Mouse (Mus musculus) stomach, embryonic 15.5 days (tissue): Measurements from ENCODE around the gene Akr1d1. TPM values are rescaled to one million over a fixed set of nuclear protein-coding genes. Genes with fewer than 3 reads are reported as not detected.

Experiments used
- ATAC-seq: fragments of 200-750 bp; cut with Nextera tagmentation; 2 replicates; pipeline ENCODE4 v1.8.0; 2017; ENCODE audit warnings: low read depth, moderate number of reproducible peaks, moderate TSS enrichment; ENCODE audit not compliant: insufficient read depth, low FRiP score
- H3K27ac ChIP-seq: fragments of 300-500 bp; sonication (generic); 2 replicates; pipeline ENCODE4 v1.5.1; 2015; ENCODE audit warnings: mild to moderate bottlenecking, inconsistent platforms
- H3K27me3 ChIP-seq: fragments of 300-500 bp; sonication (generic); replicated peaks from 2 replicates; pipeline ENCODE4 v1.6.1; 2015; ENCODE audit warnings: inconsistent platforms
- H3K36me3 ChIP-seq: fragments of 300-500 bp; sonication (generic); 2 replicates; pipeline ENCODE4 v1.6.1; 2015; ENCODE audit warnings: inconsistent platforms
- H3K4me1 ChIP-seq: fragments of 300-500 bp; sonication (generic); 2 replicates; pipeline ENCODE4 v1.6.1; 2015; ENCODE audit warnings: inconsistent platforms
- H3K4me2 ChIP-seq: fragments of 300-500 bp; sonication (generic); 2 replicates; pipeline ENCODE4 v1.6.1; 2015; ENCODE audit warnings: mild to moderate bottlenecking, inconsistent platforms
- H3K4me3 ChIP-seq: fragments of 300-500 bp; sonication (generic); replicated peaks from 2 replicates; pipeline ENCODE4 v1.5.1; 2015; ENCODE audit warnings: inconsistent platforms
- H3K9ac ChIP-seq: fragments of 300-500 bp; sonication (generic); 2 replicates; pipeline ENCODE4 v1.6.1; 2015; ENCODE audit warnings: inconsistent platforms
- H3K9me3 ChIP-seq: fragments of 300-500 bp; sonication (generic); 2 replicates; pipeline ENCODE4 v1.6.1; 2016; ENCODE audit warnings: inconsistent platforms
- WGBS: fragments of 180-500 bp; shearing (Covaris S2); methylation state at CpG from one replicate; pipeline ENCODE4 v1.1.7; 2015; 5-methylcytosine and 5-hydroxymethylcytosine counted together
- polyA plus RNA-seq: library from polyadenylated mRNA; unstranded; fragments of >200 nt; fragmentation: Nextera tagmentation; extraction: Ambion mirVana; gene quantifications from 2 replicates; pipeline ENCODE4 v1.2.1, GENCODE M21; 2015

The Akr1d1 gene
- polyA plus RNA-seq: 0.32 and 0.44 TPM in 2 replicates

- WGBS: 89% methylated on average over 4 of the region's 4 CpGs
- H3K4me3 ChIP-seq: no peak within 1 kb of the TSS
- H3K4me2 ChIP-seq: no peak within 1 kb of the TSS
- no peaks in the 10 kb centered on the region for H3K27me3 ChIP-seq
- no peak for ATAC-seq
- H3K27ac ChIP-seq: no peak within 1 kb of the TSS
- no peaks in the 10 kb centered on the region for H3K36me3 ChIP-seq
- H3K4me1 ChIP-seq: no peaks in the 10 kb centered on the region
- H3K9me3 ChIP-seq: no peaks in the 10 kb centered on the region
- H3K9ac ChIP-seq: no peak within 1 kb of the TSS
Observed at GRCm38 (mm10) chr6:37529940-37530339, at the start of gene Akr1d1. Gene Akr1d1 (plus strand): TSS chr6:37530173.

GRCm38 (mm10) chr6:37481147-37481546 lies 48.8 kb upstream of the Akr1d1 start:
- ATAC-seq: no peak
- 75% methylated on average over 3 of the region's 3 CpGs for WGBS
- H3K9me3 ChIP-seq: no peaks in the 10 kb centered on the region

GRCm38 (mm10) chr6:37483262-37483661 lies 46.7 kb upstream of the Akr1d1 start:
- WGBS: 35% methylated on average over 5 of the region's 5 CpGs
- ATAC-seq: no peak
- Histone ChIP-seq H3K9me3 (no peaks in the 10 kb centered on the region), H3K4me2 (no peak overlapping the region), H3K9ac (no peak overlapping the region), H3K4me3 (no peak overlapping the region), H3K27ac (no peak overlapping the region), H3K36me3 (no peaks in the 10 kb centered on the region), H3K4me1 (no peaks in the 10 kb centered on the region), H3K27me3 (no peaks in the 10 kb centered on the region)

More at GRCm38 (mm10) chr6:37481147-37481546, 48.8 kb upstream of the Akr1d1 start:
- Histone ChIP-seq H3K4me1 (no peaks in the 10 kb centered on the region), H3K27me3 (no peaks in the 10 kb centered on the region), H3K9ac (no peak overlapping the region), H3K36me3 (no peaks in the 10 kb centered on the region), H3K4me2 (no peak overlapping the region), H3K27ac (no peak overlapping the region), H3K4me3 (no peak overlapping the region)

- 46% methylated on average over 1 of the region's 1 CpGs for WGBS
- no peaks in the 10 kb centered on the region for H3K4me1 ChIP-seq
- no peak overlapping the region for H3K4me3 ChIP-seq
- H3K9me3 ChIP-seq: no peaks in the 10 kb centered on the region
- H3K4me2 ChIP-seq: no peak overlapping the region
- H3K27ac ChIP-seq: no peak overlapping the region
- no peak for ATAC-seq
- H3K9ac ChIP-seq: no peak overlapping the region
- H3K27me3 ChIP-seq: no peaks in the 10 kb centered on the region
- no peaks in the 10 kb centered on the region for H3K36me3 ChIP-seq
Observed at GRCm38 (mm10) chr6:37484588-37485070, 45.3 kb upstream of the Akr1d1 start.

- 0 out of 2 replicates have a peak, but pooled peaks have one; percentile 47 for ATAC-seq
- no peak overlapping the region for H3K27ac ChIP-seq
- H3K9me3 ChIP-seq: no peaks in the 10 kb centered on the region
- no peaks in the 10 kb centered on the region for H3K36me3 ChIP-seq
- no peak overlapping the region for H3K4me2 ChIP-seq
- WGBS: 64% methylated on average over 4 of the region's 4 CpGs
- no peaks in the 10 kb centered on the region for H3K4me1 ChIP-seq
- no peaks in the 10 kb centered on the region for H3K27me3 ChIP-seq
- no peak overlapping the region for H3K9ac ChIP-seq
- no peak overlapping the region for H3K4me3 ChIP-seq
Observed at GRCm38 (mm10) chr6:37486502-37486901, 43.5 kb upstream of the Akr1d1 start.

- no peaks in the 10 kb centered on the region for H3K4me1 ChIP-seq
- H3K27ac ChIP-seq: no peak overlapping the region
- H3K9ac ChIP-seq: no peak overlapping the region
- H3K4me3 ChIP-seq: no peak overlapping the region
- H3K27me3 ChIP-seq: no peaks in the 10 kb centered on the region
- H3K36me3 ChIP-seq: no peaks in the 10 kb centered on the region
- no peak overlapping the region for H3K4me2 ChIP-seq
- H3K9me3 ChIP-seq: no peaks in the 10 kb centered on the region
- 84% methylated on average over 3 of the region's 3 CpGs for WGBS
- ATAC-seq: no peak
Observed at GRCm38 (mm10) chr6:37492241-37492640, 37.7 kb upstream of the Akr1d1 start.

- Histone ChIP-seq H3K27ac (no peak overlapping the region), H3K9ac (no peak overlapping the region), H3K9me3 (no peaks in the 10 kb centered on the region), H3K4me3 (no peak overlapping the region), H3K4me1 (no peaks in the 10 kb centered on the region), H3K4me2 (no peak overlapping the region), H3K27me3 (no peaks in the 10 kb centered on the region), H3K36me3 (no peaks in the 10 kb centered on the region)
- 67% methylated on average over 1 of the region's 1 CpGs for WGBS
- no peak for ATAC-seq
Observed at GRCm38 (mm10) chr6:37494957-37495356, 35.0 kb upstream of the Akr1d1 start.

- H3K27me3 ChIP-seq: no peaks in the 10 kb centered on the region
- no peaks in the 10 kb centered on the region for H3K9me3 ChIP-seq
- ATAC-seq: no peak
- no peaks in the 10 kb centered on the region for H3K36me3 ChIP-seq
- no peak overlapping the region for H3K4me3 ChIP-seq
- no peak overlapping the region for H3K9ac ChIP-seq
- 67% methylated on average over 1 of the region's 1 CpGs for WGBS
- no peak overlapping the region for H3K4me2 ChIP-seq
- H3K4me1 ChIP-seq: no peaks in the 10 kb centered on the region
- H3K27ac ChIP-seq: no peak overlapping the region
Observed at GRCm38 (mm10) chr6:37496866-37497265, 33.1 kb upstream of the Akr1d1 start.

GRCm38 (mm10) chr6:37505588-37505987 lies 24.4 kb upstream of the Akr1d1 start:
- no peaks in the 10 kb centered on the region for H3K9me3 ChIP-seq
- no peaks in the 10 kb centered on the region for H3K27me3 ChIP-seq
- WGBS: 80% methylated on average over 2 of the region's 2 CpGs
- H3K27ac ChIP-seq: no peak overlapping the region
- H3K9ac ChIP-seq: no peak overlapping the region
- no peaks in the 10 kb centered on the region for H3K36me3 ChIP-seq
- no peak for ATAC-seq
- H3K4me2 ChIP-seq: no peak overlapping the region
- no peaks in the 10 kb centered on the region for H3K4me1 ChIP-seq
- no peak overlapping the region for H3K4me3 ChIP-seq

- 39% methylated on average over 3 of the region's 3 CpGs for WGBS
- Histone ChIP-seq H3K36me3 (no peaks in the 10 kb centered on the region), H3K4me2 (no peak overlapping the region), H3K9ac (no peak overlapping the region), H3K4me1 (no peaks in the 10 kb centered on the region), H3K27me3 (no peaks in the 10 kb centered on the region), H3K27ac (no peak overlapping the region), H3K9me3 (no peaks in the 10 kb centered on the region), H3K4me3 (no peak overlapping the region)
- ATAC-seq: peak; percentile 60; the same call in 1 of the 2 replicates
Observed at GRCm38 (mm10) chr6:37506909-37507515, 23.0 kb upstream of the Akr1d1 start.

GRCm38 (mm10) chr6:37510786-37511185 lies 19.2 kb upstream of the Akr1d1 start:
- no peaks in the 10 kb centered on the region for H3K36me3 ChIP-seq

GRCm38 (mm10) chr6:37520631-37521375 lies 9.2 kb upstream of the Akr1d1 start:
- Histone ChIP-seq H3K36me3 (no peaks in the 10 kb centered on the region), H3K27me3 (no peaks in the 10 kb centered on the region), H3K27ac (no peak overlapping the region), H3K4me3 (no peak overlapping the region), H3K4me1 (no peaks in the 10 kb centered on the region), H3K9me3 (no peaks in the 10 kb centered on the region), H3K9ac (no peak overlapping the region), H3K4me2 (no peak overlapping the region)
- 86% methylated on average over 13 of the region's 13 CpGs for WGBS
- no peak for ATAC-seq

More at GRCm38 (mm10) chr6:37510786-37511185, 19.2 kb upstream of the Akr1d1 start:
- Histone ChIP-seq H3K4me3 (no peak overlapping the region), H3K27me3 (no peaks in the 10 kb centered on the region), H3K9me3 (no peaks in the 10 kb centered on the region), H3K4me1 (no peaks in the 10 kb centered on the region), H3K9ac (no peak overlapping the region), H3K27ac (no peak overlapping the region), H3K4me2 (no peak overlapping the region)
- ATAC-seq: 0 out of 2 replicates have a peak, but pooled peaks have one; percentile 14
